ENCODE assay signal across 8 mouse cellular contexts in genomic region chr9:66594061-66594460, GRCm38 (mm10). TPM values are rescaled to one million over a fixed set of nuclear protein-coding genes. Genes with fewer than 3 reads are reported as not detected.
DNase-seq lines count a peak whose midpoint lies in the region; ATAC-seq lines count a peak whose summit lies in the region.

No protein-coding gene starts in this region.

- H3K36me3 ChIP-seq in hindbrain, embryonic 10.5 days: no peaks in the 10 kb centered on the region
- no peaks in the 10 kb centered on the region for H3K36me3 ChIP-seq in hindbrain, embryonic 16.5 days (ENCODE audit: control insufficient read depth, insufficient read depth, low read length)
- H3K36me3 ChIP-seq in embryonic facial prominence, embryonic 13.5 days: no peaks in the 10 kb centered on the region
- H3K36me3 ChIP-seq in kidney, embryonic 15.5 days: no peaks in the 10 kb centered on the region
- H3K36me3 ChIP-seq in megakaryocyte, embryonic 14.5 days (replicated peaks; ENCODE audit: low read length): no peaks in the 10 kb centered on the region

- 74% methylated on average over 3 of the region's 3 CpGs for WGBS in hindbrain, embryonic 10.5 days
- WGBS in hindbrain, embryonic 16.5 days: 64% methylated on average over 3 of the region's 3 CpGs
- 70% methylated on average over 3 of the region's 3 CpGs for WGBS in embryonic facial prominence, embryonic 13.5 days
- WGBS in kidney, embryonic 15.5 days: 51% methylated on average over 3 of the region's 3 CpGs

- DNase-seq in hindbrain, embryonic 10.5 days (ENCODE audit: low spot score): no peak
- no peak for DNase-seq in left cerebral cortex, adult 18-20 months (ENCODE audit: low spot score in 2 of 2)
- no peak for DNase-seq in T-cell, adult 2 months (ENCODE audit: low spot score)

- no peak for ATAC-seq in hindbrain, embryonic 16.5 days
- no peak for ATAC-seq in embryonic facial prominence, embryonic 13.5 days (ENCODE audit: insufficient number of reproducible peaks, insufficient read depth, low FRiP score, low TSS enrichment, low read depth)
- no peak for ATAC-seq in kidney, embryonic 15.5 days (replicated peaks; ENCODE audit: low FRiP score)
- no peak for ATAC-seq in CD4-positive, CD25-positive, alpha-beta regulatory T cell, adult 4 months

- H3K27ac ChIP-seq in hindbrain, embryonic 10.5 days: no peak overlapping the region
- no peak overlapping the region for H3K27ac ChIP-seq in hindbrain, embryonic 16.5 days (ENCODE audit: low read depth, low read length)
- no peak overlapping the region for H3K27ac ChIP-seq in embryonic facial prominence, embryonic 13.5 days
- peak overlapping the region; percentile 89 for H3K27ac ChIP-seq in kidney, embryonic 15.5 days

- H3K9me3 ChIP-seq in hindbrain, embryonic 10.5 days: no peaks in the 10 kb centered on the region
- H3K9me3 ChIP-seq in hindbrain, embryonic 16.5 days (ENCODE audit: control insufficient read depth, low read length): no peaks in the 10 kb centered on the region
- no peaks in the 10 kb centered on the region for H3K9me3 ChIP-seq in embryonic facial prominence, embryonic 13.5 days
- no peaks in the 10 kb centered on the region for H3K9me3 ChIP-seq in kidney, embryonic 15.5 days (replicated peaks)
- no peaks in the 10 kb centered on the region for H3K9me3 ChIP-seq in megakaryocyte, embryonic 14.5 days

- peak overlapping the region; percentile 97; the same call in 1 of the 2 replicates for H3K4me3 ChIP-seq in hindbrain, embryonic 10.5 days
- H3K4me3 ChIP-seq in hindbrain, embryonic 16.5 days (ENCODE audit: low read length): no peak overlapping the region
- H3K4me3 ChIP-seq in embryonic facial prominence, embryonic 13.5 days: no peak overlapping the region
- peak overlapping the region; percentile 94; the same call in 1 of the 2 replicates for H3K4me3 ChIP-seq in kidney, embryonic 15.5 days (replicated peaks)
- H3K4me3 ChIP-seq in megakaryocyte, embryonic 14.5 days (replicated peaks): peak overlapping the region; percentile 98

- H3K9ac ChIP-seq in hindbrain, embryonic 16.5 days (ENCODE audit: low read depth, low read length): no peak overlapping the region
- no peak overlapping the region for H3K9ac ChIP-seq in embryonic facial prominence, embryonic 13.5 days
- no peak overlapping the region for H3K9ac ChIP-seq in kidney, embryonic 15.5 days

- H3K27me3 ChIP-seq in hindbrain, embryonic 10.5 days (ENCODE audit: insufficient read depth, poor library complexity, severe bottlenecking): peaks cover 24% of the 10 kb centered on the region
- H3K27me3 ChIP-seq in hindbrain, embryonic 16.5 days (replicated peaks; ENCODE audit: control insufficient read depth, insufficient read depth, low read length): no peaks in the 10 kb centered on the region
- no peaks in the 10 kb centered on the region for H3K27me3 ChIP-seq in embryonic facial prominence, embryonic 13.5 days
- no peaks in the 10 kb centered on the region for H3K27me3 ChIP-seq in kidney, embryonic 15.5 days
- no peaks in the 10 kb centered on the region for H3K27me3 ChIP-seq in megakaryocyte, embryonic 14.5 days (replicated peaks)

- H3K4me1 ChIP-seq in hindbrain, embryonic 10.5 days (replicated peaks): peaks cover 57% of the 10 kb centered on the region
- H3K4me1 ChIP-seq in hindbrain, embryonic 16.5 days (ENCODE audit: control insufficient read depth, insufficient read depth, low read depth, low read length): peaks cover 21% of the 10 kb centered on the region
- peaks cover 38% of the 10 kb centered on the region for H3K4me1 ChIP-seq in embryonic facial prominence, embryonic 13.5 days
- H3K4me1 ChIP-seq in kidney, embryonic 15.5 days: peaks cover 54% of the 10 kb centered on the region
- H3K4me1 ChIP-seq in megakaryocyte, embryonic 14.5 days: peaks cover 80% of the 10 kb centered on the region

- H3K4me2 ChIP-seq in hindbrain, embryonic 16.5 days (ENCODE audit: low read length): no peak overlapping the region; the same call in 1 of the 2 replicates
- H3K4me2 ChIP-seq in embryonic facial prominence, embryonic 13.5 days: peak overlapping the region; percentile 74
- H3K4me2 ChIP-seq in kidney, embryonic 15.5 days: peak overlapping the region; percentile 67

RNA-seq across cellular contexts. Expression of gene Usp3, which starts 1.1 kb away (rescaled TPM):
- 84.2 and 97.7 TPM in 2 replicates for polyA plus RNA-seq in hindbrain, embryonic 10.5 days (2016; fragmentation: Nextera tagmentation; extraction: Ambion mirVana)
- polyA plus RNA-seq in hindbrain, embryonic 16.5 days (2015; fragmentation: Nextera tagmentation; extraction: Ambion mirVana): 50.6 and 50.9 TPM in 2 replicates
- polyA plus RNA-seq in embryonic facial prominence, embryonic 13.5 days (2015; fragmentation: Nextera tagmentation; extraction: Ambion mirVana): 75.2 and 92.2 TPM in 2 replicates
- 66.2 and 68.0 TPM in 2 replicates for polyA plus RNA-seq in kidney, embryonic 15.5 days (2015; fragmentation: Nextera tagmentation; extraction: Ambion mirVana)
- 6.3 and 7.2 TPM in 2 replicates for polyA plus RNA-seq in megakaryocyte, embryonic 14.5 days (2012; ENCODE audit: insufficient read depth, low replicate concordance)
- total RNA-seq in left cerebral cortex, adult 18-20 months (2021): 10 to 100 TPM; 38.3 to 38.5 TPM
- 100 to 1,000 TPM; 121 to 156 TPM for polyA plus RNA-seq in CD4-positive, CD25-positive, alpha-beta regulatory T cell, adult 4 months (2017; shearing (Covaris generic))

Comparison
In these comparisons a context has a peak if more than half of its experiments do, and no peak if none do; other contexts are left out.
1. H3K4me3 ChIP-seq: peak in hindbrain, embryonic 10.5 days (single experiment), kidney, embryonic 15.5 days (single experiment) and megakaryocyte, embryonic 14.5 days (single experiment); none in hindbrain, embryonic 16.5 days (single experiment) and embryonic facial prominence, embryonic 13.5 days (single experiment).